Mouse (Mus musculus) forebrain, embryonic 11.5 days (tissue): ENCODE results near the gene Mthfr. TPM values are rescaled to one million over a fixed set of nuclear protein-coding genes. Genes with fewer than 3 reads are reported as not detected.

Experiments
- ATAC-seq: fragments of 200-750 bp; cut with Nextera tagmentation; replicated peaks from 2 replicates; pipeline ENCODE4 v1.8.0; 2017; ENCODE audit warnings: moderate TSS enrichment; ENCODE audit not compliant: low FRiP score
- DNase-seq: peaks from one replicate; pipeline ENCODE4 v3.0.0-alpha.2; 2017; ENCODE audit warnings: low spot score
- H3K27ac ChIP-seq: fragments of 300-500 bp; sonication (generic); 2 replicates; pipeline ENCODE4 v1.5.1; 2014; ENCODE audit warnings: low read depth, low read length
- H3K27me3 ChIP-seq: fragments of 300-500 bp; sonication (generic); 2 replicates; pipeline ENCODE4 v1.6.1; 2014; ENCODE audit warnings: mild to moderate bottlenecking, low read length, mixed read lengths; ENCODE audit not compliant: control insufficient read depth, insufficient read depth
- H3K36me3 ChIP-seq: fragments of 300-500 bp; sonication (generic); 2 replicates; pipeline ENCODE4 v1.6.1; 2014; ENCODE audit warnings: mild to moderate bottlenecking, low read length, moderate library complexity, mixed read lengths; ENCODE audit not compliant: control insufficient read depth, insufficient read depth
- H3K4me1 ChIP-seq: fragments of 300-500 bp; sonication (generic); replicated peaks from 2 replicates; pipeline ENCODE4 v1.6.1; 2014; ENCODE audit warnings: low read length, mixed read lengths; ENCODE audit not compliant: control insufficient read depth, insufficient read depth
- H3K4me2 ChIP-seq: fragments of 300-500 bp; sonication (generic); 2 replicates; pipeline ENCODE4 v1.6.1; 2014; ENCODE audit warnings: low read depth, mild to moderate bottlenecking, low read length, moderate library complexity, mixed read lengths; ENCODE audit not compliant: severe bottlenecking
- H3K4me3 ChIP-seq: fragments of 300-500 bp; sonication (generic); 2 replicates; pipeline ENCODE4 v1.5.1; 2014; ENCODE audit warnings: low read depth, low read length
- H3K9ac ChIP-seq: fragments of 300-500 bp; sonication (generic); 2 replicates; pipeline ENCODE4 v1.6.1; 2014; ENCODE audit warnings: low read length
- H3K9me3 ChIP-seq: fragments of 300-500 bp; sonication (generic); 2 replicates; pipeline ENCODE4 v1.6.1; 2016; ENCODE audit warnings: low read length, mixed read lengths; ENCODE audit not compliant: control insufficient read depth
- WGBS: fragments of 180-500 bp; shearing (Covaris S2); extraction: QIAGEN DNeasy Blood & Tissue Kit; methylation state at CpG from one replicate; pipeline ENCODE4 v1.1.7; 2014; 5-methylcytosine and 5-hydroxymethylcytosine counted together
- polyA plus RNA-seq: library from polyadenylated mRNA; unstranded; fragments of >200 nt; fragmentation: Nextera tagmentation; extraction: Ambion mirVana; gene quantifications from 2 replicates; pipeline ENCODE4 v1.2.1, GENCODE M21; 2014

Mthfr gene
- polyA plus RNA-seq, 1 experiment from 2014 or later, result 27.6 TPM

DNA sequence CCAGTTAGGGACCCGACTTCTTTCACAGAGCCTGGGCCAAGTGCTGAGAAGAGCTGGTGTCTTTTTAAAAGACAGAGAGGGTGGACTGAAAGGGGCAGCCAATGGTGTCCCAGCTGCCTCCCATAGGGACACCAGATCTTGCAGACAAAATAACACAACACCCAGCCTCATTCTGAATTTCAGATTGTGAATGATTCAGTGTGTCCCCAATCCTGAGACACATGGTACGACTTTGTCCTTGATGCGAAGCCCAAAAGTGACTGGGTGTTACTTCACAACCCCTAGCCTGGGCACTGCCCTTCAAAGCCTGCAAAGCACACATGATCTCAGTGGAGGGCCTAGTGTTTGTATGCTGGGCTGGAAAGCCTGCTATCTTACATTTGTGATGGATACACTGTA, 47.0 kb downstream of the Mthfr start:
- H3K4me1 ChIP-seq, result peaks cover 12% of the 10 kb centered on the region; the same call in 1 of the 2 replicates
- WGBS, result 82% methylated on average over 3 of the region's 3 CpGs
- H3K9me3 ChIP-seq, result no peaks in the 10 kb centered on the region
- H3K27ac ChIP-seq, result no peak overlapping the region
- H3K9ac ChIP-seq, result no peak overlapping the region
- no peak overlapping the region for H3K4me2 ChIP-seq
- no peak for ATAC-seq
- no peaks in the 10 kb centered on the region for H3K27me3 ChIP-seq
- no peaks in the 10 kb centered on the region for H3K36me3 ChIP-seq
- no peak for DNase-seq
- H3K4me3 ChIP-seq, result no peak overlapping the region

DNA sequence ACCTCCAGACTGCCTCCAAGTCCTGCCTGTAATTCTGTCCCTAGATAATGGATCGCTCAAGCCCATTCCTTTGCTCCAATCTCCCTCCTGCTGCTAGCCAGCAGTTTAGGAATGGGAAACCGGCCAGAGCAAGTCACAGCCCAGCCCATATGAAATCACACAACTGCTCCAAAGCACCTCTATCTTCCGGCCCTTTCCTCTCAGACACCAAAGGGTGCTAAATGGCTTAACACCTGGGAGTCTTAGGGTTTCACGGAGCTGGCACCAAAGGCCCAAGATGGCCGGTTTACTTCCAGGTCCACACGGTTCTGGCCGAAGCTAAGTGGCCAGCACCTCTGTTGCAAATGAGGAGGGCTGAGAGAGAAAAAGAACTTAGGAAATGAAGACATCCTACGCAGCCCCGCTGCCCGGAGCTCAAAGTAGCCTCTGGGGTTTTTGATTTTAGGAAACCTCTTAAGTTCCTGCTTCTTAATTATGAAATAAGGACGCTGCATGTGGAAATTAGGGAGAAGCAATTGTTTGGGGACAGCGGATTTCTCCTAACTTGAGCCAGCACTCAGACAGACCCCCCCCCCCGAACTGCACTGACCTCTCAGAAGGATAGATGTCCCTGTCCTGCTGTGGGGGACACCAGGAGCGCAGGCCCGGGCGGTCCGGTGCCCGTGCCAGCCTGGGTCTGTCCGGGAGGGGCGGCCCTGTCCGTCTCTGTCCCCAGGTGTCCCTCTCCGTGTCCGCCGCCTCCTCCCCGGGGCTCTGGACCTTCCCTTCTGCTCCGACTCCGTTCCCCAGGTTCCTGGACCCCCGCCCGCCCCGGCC, 48.4 kb downstream of the Mthfr start:
- Histone ChIP-seq H3K9ac (peak overlapping the region; percentile 77), H3K36me3 (no peaks in the 10 kb centered on the region), H3K9me3 (no peaks in the 10 kb centered on the region), H3K27ac (no peak overlapping the region), H3K27me3 (no peaks in the 10 kb centered on the region), H3K4me3 (peak overlapping the region; percentile 63), H3K4me2 (peak overlapping the region; percentile 83), H3K4me1 (peaks cover 12% of the 10 kb centered on the region; the same call in 1 of the 2 replicates)
- peak; percentile 73 for ATAC-seq
- WGBS, result 3% methylated on average over 30 of the region's 30 CpGs
- DNase-seq, result no peak

DNA sequence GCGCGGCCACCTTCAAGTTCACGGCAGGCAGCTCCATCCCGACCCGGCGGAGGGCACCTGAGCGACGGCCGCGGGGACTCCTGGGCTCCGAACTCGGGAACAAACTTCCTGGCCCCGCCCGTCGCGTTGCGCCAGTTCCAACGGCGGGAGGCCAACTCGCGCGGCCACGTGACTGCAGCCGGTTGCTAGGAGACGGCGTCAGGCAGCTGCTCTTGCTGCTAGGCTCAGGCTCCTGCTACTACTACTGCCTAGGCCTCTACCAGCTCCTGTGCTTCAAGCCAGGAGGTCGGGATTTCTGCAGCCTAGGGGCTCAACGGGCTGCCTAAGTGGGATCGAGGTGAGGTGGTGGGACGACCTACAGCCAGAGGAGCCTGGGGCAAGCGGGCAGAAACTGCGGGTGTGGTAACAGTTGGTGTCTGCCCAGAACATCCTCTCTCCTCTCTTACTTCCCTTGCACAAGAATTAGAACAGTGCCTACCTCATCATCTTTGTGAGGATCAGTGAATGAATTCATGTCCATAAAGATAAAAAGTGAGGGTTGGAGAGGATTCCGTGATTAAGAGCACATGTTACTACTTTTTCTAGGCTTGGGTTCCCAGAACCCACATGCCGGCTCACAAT, 49.1 kb downstream of the Mthfr start, which contains the start of gene Agtrap:
Gene Agtrap (minus strand): TSS at position 125 of the 621 bp plus-strand sequence.
- WGBS, result 5% methylated on average over 34 of the region's 34 CpGs
- H3K4me1 ChIP-seq, result peaks cover 12% of the 10 kb centered on the region; the same call in 1 of the 2 replicates

DNA sequence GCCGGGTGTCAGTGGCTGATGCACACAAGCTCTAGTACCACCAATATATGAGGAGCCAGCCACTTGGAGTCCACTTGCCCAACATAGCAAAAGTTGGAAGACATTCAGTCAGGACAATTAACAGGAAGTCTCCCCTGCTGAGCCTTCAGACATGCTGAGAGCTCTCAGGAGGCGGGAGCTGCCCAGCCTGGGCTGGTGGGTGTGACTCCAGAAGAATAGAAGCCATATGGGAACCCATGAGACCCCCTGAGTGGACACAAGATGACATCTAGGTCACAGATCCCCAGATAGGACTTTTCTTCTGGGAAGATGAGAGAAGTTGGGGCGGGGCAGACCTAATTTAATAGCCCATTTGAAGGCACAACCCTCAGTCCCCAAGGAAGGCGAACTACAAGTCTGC, 50.3 kb downstream of the Mthfr start:
- ATAC-seq (no peak), DNase-seq (no peak)
- Histone ChIP-seq H3K4me1 (peaks cover 10% of the 10 kb centered on the region; the same call in 1 of the 2 replicates), H3K4me3 (no peak overlapping the region), H3K9ac (no peak overlapping the region), H3K4me2 (no peak overlapping the region), H3K36me3 (no peaks in the 10 kb centered on the region), H3K27me3 (no peaks in the 10 kb centered on the region), H3K27ac (no peak overlapping the region), H3K9me3 (no peaks in the 10 kb centered on the region)
- whole genome bisulfite sequencing, result 59% methylated on average over 4 of the region's 4 CpGs

More for the DNA sequence above, 49.1 kb downstream of the Mthfr start, which contains the start of gene Agtrap:
- Histone ChIP-seq H3K4me3 (peak within 1 kb of the TSS; percentile 63), H3K27me3 (no peaks in the 10 kb centered on the region), H3K36me3 (no peaks in the 10 kb centered on the region), H3K27ac (no peak within 1 kb of the TSS), H3K9me3 (no peaks in the 10 kb centered on the region), H3K4me2 (peak within 1 kb of the TSS; percentile 83), H3K9ac (peak within 1 kb of the TSS; percentile 77)
- ATAC-seq (peak; percentile 94), DNase-seq (peak; percentile 95)

- H3K4me2 ChIP-seq, result no peak overlapping the region
- H3K4me1 ChIP-seq, result peaks cover 10% of the 10 kb centered on the region; the same call in 1 of the 2 replicates
- no peaks in the 10 kb centered on the region for H3K9me3 ChIP-seq
- ATAC-seq (no peak), DNase-seq (no peak)
- no peak overlapping the region for H3K9ac ChIP-seq
- 93% methylated on average over 1 of the region's 1 CpGs for WGBS
- no peak overlapping the region for H3K27ac ChIP-seq
- no peaks in the 10 kb centered on the region for H3K36me3 ChIP-seq
- H3K4me3 ChIP-seq, result no peak overlapping the region
- H3K27me3 ChIP-seq, result no peaks in the 10 kb centered on the region
These were observed 52.3 kb downstream of the Mthfr start for GRCm38 (mm10) chr4:148091181-148091580.

DNA sequence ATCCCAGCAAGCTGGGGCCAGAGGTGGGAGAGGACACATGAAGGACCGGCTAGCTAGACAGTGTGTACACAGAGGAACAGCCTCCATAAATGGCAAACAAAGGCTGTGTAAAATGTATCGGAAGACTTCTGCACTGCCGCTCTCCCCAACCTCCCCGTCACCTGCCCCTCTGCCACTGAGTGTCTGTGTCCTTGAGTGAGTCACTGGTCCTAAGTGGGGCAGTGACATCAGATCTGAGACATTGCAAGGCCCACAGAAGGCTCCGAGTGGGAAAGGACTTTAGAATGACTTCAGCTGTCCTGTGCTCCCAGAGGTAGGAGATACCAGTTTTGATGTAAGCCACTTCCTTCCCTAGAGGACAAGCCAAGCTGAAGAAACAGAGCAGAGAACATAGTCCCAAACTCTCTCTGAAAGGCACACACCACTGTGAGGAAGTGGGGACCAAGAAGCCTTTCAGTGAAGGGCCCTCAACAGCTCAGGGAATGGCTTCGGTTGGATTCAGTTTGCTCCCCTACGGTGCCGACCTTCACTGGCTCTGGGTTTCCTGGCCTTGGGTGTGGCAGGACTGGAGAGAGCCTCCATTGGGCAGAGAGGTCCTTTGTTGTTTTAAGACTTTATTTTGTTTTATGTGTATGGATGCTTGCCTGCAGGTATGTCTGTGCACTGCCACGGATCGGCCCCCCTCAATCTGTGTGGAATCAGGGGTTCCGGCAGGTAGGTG, 53.8 kb downstream of the Mthfr start:
- Histone ChIP-seq H3K4me1 (peaks cover 6% of the 10 kb centered on the region; the same call in 1 of the 2 replicates), H3K36me3 (no peaks in the 10 kb centered on the region), H3K27me3 (no peaks in the 10 kb centered on the region), H3K9ac (no peak overlapping the region), H3K4me2 (no peak overlapping the region), H3K4me3 (no peak overlapping the region), H3K9me3 (no peaks in the 10 kb centered on the region), H3K27ac (no peak overlapping the region)
- ATAC-seq (no peak), DNase-seq (no peak)
- 93% methylated on average over 11 of the region's 11 CpGs for WGBS

- Histone ChIP-seq H3K27me3 (no peaks in the 10 kb centered on the region), H3K36me3 (no peaks in the 10 kb centered on the region), H3K9me3 (no peaks in the 10 kb centered on the region), H3K4me3 (no peak overlapping the region), H3K4me2 (no peak overlapping the region), H3K9ac (no peak overlapping the region), H3K27ac (no peak overlapping the region), H3K4me1 (no peaks in the 10 kb centered on the region)
- WGBS, result 80% methylated on average over 5 of the region's 5 CpGs
- no peak for DNase-seq
- ATAC-seq, result no peak
These were observed 55.3 kb downstream of the Mthfr start for GRCm38 (mm10) chr4:148094161-148094560.

- Histone ChIP-seq H3K4me2 (no peak overlapping the region), H3K4me3 (no peak overlapping the region), H3K9me3 (no peaks in the 10 kb centered on the region), H3K9ac (no peak overlapping the region), H3K4me1 (no peaks in the 10 kb centered on the region), H3K27me3 (no peaks in the 10 kb centered on the region), H3K27ac (no peak overlapping the region), H3K36me3 (no peaks in the 10 kb centered on the region)
- DNase-seq (no peak), ATAC-seq (no peak)
- 80% methylated on average over 4 of the region's 4 CpGs for WGBS
These were observed 56.2 kb downstream of the Mthfr start for GRCm38 (mm10) chr4:148095081-148095480.
